Mouse (Mus musculus) right cerebral cortex, postnatal 10 days (tissue): Measurements from ENCODE around the gene Hsh2d.

Experiments used
- DNase-seq, 2 experiments: peaks; one replicate each; pipeline ENCODE4 v3.0.0; 2021; ENCODE audit warnings: low spot score in 2 of 2

Gene Hsh2d

DNA sequence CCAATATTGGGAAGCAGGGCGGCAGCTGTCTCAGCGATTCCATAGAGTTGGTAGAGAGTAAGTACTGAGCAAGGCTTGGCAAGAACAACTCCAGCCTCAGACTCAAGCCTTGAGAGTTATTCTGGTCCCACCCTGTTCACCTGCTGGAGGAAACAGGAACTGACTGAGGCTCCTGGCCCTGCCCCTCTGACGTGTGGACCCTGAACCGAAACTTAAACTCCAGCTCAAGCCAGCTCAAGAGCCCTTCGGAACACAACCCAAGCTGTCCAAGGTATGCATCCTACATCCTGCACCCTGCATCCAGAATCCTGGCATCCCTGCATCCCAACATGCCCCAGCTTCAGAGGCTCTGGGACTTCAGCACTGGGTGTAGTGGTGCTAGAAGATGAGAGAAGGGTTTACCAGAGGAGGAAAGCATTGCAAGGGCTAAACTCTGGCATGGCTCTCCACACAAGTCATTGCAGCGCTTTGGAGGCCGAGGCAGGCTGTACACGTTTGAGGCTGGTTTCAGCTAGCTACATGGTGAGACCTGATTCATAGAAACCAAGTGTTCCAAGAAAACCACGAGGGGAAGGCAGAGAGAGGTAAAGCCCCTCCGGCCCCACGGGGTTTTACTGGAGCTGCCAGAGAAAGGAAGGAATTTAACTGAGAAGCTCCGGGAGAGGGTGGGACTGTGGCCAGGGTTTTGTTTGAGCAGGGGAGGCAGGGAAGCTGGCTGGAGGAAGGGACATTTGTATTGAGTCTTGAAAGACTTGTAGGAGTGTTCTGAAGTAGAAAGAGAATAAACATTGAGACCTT, at the start of gene Hsh2d:
Hsh2d (plus strand) TSS at position 222 of the 798 bp plus-strand sequence.
- DNase-seq: no peak

DNA sequence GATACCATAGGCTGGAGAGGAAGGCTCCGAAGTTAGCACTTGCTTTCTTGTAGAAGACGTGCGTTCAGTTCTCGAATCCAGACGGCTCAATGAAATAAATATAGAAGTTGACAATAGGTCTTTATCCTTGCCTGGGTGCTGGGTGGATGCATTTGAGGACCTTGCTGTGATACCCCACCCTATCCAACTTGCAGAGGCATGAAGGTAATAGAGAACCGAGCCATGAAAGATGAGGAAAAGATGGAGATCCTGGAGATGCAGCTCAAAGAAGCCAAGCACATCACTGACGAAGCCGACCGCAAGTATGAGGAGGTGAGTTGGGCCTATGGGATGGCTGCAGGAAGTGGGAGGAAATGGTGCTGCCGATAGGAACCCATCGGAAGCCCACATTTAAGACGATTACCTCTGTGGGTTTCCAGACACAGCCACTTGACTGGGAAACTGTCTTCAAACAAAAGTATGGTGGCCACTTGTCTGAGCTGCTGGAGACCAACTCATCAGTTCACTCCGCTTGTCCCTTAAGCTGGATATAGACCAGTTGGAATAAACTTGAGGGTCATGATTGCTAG, 46.1 kb upstream of the Hsh2d start:
- DNase-seq: no peak

DNA sequence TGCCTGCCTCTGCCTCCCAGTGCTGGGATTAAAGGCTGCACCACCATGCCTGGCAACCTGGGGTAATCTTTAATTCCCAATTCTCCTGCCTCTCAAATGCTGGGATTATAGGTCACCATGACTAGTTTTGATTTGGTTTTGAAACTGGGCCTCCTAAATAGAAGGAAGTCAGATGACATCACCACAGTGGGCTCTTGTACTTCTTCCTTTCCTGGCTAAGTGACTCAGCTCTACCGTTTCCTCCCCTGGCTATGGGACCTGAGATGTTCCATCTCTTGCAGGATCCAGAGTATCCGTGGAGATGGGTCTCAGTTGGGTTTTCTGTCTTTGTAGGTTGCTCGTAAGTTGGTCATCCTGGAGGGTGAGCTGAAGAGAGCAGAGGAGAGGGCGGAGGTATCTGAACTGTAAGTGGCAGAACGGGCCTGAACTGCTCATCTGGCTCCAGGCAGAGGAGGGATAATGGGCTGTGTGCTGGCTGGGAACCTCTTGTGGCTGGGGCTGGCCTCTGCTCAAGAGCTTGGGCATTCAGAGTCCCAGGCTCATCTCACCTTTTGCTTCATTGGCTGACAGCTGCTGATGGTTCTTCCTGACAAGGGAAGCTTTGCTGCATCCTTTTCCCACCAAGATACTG, 45.0 kb upstream of the Hsh2d start:
- DNase-seq: no peak

DNA sequence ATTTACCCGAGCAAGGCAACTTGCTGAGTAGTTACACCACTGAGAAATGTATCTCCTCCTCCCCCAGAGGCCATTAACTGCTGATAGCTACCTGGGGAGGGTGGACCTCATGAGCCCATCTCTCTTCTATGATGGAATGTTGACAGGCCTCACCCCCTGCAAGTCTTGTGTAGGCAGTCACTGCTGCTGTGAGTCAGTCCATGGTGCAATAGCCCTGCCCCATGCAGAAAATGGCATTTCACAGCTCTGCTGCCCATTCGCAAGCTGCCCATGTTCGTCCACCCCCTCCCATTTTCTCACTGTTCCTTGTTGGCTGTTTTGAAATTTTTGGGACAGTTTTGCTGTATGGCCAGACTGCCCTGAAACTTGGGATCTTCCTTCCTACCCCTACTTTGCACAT, 43.9 kb upstream of the Hsh2d start:
- DNase-seq: no peak

DNA sequence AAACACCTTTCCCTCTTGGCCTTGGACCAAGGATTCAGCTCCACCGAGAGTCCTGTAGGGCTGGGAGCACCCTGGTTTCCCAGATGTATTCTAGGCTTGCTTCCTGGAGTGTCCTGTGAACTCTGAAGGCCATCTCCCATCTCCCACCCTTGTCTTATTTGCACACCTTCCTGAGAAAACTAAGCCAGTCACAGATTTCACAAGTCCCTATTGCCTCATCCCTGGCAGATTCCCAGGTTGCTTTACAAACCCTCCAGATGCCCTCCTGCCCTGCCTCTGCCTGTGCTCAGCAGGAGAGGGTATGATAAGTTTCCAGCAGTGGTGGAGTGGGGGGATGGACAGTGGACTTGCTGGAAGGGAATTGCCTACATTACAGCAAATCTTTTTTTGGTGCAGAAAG, 43.4 kb upstream of the Hsh2d start:
- no peak for DNase-seq

DNA sequence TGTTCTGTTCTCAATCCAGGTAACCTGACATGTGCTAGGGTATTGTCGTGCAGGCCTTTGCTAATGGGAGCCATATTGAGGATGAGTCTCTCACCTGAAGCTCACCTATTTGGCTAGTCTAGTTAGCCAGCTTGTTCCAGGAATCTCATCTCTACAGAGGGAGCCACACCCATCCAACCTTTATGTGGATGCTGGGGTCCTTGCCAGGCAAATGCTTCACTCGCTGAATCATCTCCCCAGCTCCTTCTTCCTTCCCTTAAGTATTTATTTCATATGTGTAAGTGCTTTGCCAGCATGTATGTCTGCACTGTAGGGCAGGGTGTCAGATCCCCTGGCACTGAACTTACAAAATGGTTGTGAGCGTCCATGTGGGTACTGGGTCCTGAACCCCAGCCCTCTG, 42.9 kb upstream of the Hsh2d start:
- DNase-seq: no peak

DNA sequence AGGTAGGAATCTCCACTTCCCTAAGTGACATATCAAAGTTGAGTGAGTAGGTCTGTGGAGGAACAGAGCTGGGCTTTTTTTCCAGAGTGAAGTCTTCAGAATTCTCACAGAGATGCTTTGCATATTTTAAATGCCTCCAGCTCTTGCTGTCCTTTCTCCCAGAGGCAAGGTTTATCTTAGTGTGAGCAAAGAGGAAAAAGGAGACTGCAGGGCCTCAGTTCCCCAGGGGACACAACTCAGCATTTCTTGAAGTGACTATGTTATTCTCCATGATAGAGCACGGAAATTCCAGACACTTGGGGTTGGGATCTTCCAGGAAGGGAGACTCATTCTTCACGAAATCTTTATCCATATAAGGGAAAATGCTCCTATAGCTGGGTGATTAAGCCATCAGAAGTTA, 42.2 kb upstream of the Hsh2d start:
- DNase-seq: no peak

DNA sequence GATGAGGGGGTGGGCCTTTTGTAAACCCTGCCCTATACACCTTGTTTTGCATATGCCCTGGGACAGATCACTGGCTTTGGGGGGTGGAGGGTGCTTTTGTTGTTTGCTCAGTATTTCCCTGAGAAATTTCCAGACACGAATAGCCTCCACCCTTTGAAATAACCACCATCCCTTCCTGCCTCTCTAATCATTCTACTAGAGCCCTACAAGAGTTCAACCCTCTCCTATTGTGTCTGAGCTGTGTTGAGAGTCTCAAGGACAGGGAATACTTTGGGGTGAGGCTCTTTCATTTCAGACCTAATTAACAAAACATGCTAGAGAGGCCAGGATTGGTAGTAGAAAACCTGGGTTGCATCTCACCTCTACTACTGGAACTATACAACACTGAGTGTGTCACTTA, 40.4 kb upstream of the Hsh2d start:
- no peak for DNase-seq

DNA sequence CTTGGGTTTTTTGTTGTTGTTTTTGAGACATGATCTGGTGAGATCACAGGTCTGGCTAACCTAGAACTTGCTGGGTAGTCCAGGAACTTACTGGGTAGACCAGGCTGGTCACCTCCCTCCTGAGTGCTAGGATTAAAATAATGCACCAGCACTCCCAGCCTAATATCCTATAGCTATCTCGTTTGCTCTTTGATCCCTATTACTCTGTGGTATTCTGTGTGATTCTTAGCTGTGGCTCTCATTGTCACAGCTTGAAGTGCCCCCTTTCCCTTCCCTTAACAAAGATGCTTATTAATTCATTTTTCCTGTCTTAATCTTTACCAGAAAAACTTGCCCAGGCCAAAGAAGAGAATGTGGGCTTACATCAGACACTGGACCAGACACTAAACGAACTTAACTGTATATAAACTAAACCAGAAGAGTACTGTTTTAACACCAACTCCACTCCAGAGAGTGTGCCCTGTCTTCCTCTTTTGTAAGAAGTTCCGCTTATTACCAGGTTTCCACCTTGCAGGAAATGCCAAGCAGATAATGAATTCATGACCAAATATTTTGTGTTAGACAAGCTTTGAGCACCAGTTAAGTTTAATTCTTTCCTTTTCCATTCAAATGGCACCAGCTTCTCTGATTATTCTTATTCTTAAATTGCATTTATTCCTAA, 37.9 kb upstream of the Hsh2d start:
- no peak for DNase-seq

DNA sequence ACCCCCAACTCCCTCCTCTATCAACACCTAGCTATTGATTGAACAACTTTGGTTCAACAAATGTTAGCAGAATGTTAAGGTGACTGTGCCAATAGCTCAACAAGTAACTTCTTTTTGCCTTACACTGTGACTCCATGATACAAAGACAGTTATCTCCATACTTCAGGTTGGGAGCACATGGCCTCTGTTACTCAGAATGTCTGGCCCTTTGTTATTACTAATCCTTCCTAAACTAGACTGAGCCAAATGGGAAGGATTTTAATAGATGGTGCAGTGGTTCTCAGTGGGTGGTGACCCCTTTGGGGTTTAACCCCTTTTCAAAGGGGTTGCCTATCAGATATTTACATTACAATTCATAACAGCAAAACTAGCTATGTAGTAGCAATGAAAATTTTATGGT, 36.1 kb upstream of the Hsh2d start:
- DNase-seq: no peak

DNA sequence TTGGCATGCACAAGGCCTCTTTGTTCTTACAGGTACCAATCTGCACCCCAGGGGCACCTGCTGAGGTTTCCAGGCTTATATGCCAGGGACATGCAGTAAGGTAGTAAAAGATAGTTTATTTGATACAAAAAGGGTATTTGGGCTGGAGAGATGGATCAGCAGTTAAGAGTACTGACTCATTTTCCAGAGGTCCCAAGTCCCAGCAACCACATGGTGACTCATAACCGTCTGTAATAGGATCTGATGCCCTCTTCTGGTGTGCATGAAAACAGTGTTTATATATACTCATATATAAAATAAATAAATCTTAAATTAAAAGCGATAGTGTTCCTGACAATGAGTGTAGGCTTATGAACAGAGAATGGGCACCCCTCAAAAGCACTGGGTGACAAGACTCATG, 31.3 kb upstream of the Hsh2d start:
- DNase-seq: no peak

DNA sequence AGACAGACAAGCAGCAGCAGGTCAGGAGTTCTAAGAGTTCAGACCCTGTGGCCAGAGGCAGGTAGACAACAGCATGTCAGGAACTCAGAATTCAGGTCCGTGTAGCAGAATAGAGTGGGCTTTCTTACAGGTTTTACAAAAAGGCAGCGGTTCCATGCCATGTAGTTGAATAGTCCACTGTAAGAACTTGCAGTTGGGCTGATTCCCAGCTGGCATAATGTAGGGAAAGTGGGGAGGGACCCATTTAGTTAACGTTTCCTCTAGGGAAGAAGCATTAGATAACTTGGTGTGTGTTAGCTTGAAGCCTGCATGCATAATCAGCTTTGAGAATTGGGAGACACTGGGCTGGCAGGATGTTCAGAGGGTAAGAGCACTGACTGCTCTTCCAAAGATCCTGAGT, 30.7 kb upstream of the Hsh2d start:
- no peak for DNase-seq

DNA sequence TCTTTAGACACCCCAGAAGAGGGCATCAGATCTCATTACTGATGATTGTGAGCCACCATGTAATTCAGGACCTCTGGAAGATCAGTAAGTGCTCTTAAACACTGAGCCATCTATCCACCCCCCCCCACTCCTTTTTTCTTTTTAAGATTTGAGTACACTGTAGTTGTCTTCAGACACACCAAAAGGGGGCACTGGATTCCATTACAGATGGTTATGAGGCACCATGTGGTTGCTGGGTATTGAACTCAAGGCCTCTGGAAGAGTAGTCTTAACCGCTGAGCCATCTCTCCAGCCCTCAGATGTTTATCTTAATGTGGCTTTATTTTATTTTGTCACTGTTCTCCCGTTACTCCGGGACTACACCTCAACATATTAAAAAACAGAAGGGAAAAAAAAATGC, 29.4 kb upstream of the Hsh2d start:
- no peak for DNase-seq

DNA sequence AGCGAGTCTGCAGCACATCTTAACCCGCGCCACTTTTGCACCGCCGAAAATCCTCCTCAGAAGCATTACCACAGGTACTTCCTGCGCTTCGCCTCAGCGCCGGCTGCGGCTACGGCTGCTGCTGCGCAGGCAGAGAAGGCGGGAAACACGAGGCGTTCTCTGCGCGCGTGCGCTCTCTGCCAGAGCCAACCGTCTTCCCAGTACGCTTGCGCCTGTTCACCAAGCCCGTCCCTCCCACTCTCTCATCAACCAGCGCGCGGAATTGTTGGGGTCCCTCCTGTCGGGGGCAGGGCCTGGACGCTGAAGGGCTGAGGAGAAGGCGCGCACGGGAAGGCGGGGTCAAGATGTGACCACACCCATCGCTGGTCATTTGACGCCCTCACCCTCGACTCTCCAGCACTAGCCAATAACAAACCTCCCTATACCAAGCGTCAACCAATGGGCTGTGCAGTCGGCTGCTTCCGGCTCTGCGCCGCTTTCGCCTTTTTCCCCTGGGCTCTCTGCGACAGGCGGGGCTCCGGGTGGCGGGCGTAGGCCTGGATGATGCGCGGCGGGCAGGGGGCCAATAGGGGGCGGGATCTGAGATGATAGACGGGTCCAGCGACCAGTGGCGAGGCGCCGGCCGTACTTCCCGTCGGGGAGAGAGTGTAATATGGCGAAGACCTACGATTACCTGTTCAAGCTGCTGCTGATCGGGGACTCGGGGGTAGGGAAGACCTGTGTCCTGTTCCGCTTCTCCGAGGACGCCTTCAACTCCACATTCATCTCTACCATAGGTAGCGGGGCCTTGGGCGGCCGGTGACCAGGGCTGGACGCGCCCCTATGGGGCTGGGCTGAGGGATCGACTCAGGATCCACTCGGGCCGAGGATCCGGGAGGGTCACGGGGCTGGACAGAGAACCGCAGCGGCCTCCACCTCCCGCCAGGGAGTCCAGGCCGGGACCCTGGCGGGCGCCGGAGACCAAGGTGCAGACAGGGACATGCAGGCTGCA, 28.4 kb upstream of the Hsh2d start, which contains the start of gene Rab8a:
Rab8a (plus strand) TSS at position 494 of the 991 bp plus-strand sequence.
- DNase-seq: peak; percentile 100

DNA sequence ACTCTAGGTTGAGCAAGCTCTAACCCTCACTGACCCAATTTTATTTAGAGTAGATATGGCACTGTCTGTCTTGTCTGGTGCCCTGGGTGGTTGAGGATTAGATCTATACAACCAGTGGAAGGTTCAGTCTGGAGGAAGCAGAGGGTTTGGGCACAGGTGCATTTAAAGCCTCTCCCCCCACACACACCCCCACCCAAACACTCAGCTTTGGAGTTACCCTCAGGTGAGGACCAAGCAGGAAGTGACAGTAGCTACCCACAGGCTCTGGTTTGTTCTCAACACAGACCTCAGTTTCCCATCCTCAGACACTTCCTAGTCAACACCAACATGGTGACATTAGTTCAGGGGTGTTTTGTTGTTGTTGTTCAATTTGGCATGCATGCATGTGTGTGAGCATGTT, 26.6 kb upstream of the Hsh2d start:
- no peak for DNase-seq

DNA sequence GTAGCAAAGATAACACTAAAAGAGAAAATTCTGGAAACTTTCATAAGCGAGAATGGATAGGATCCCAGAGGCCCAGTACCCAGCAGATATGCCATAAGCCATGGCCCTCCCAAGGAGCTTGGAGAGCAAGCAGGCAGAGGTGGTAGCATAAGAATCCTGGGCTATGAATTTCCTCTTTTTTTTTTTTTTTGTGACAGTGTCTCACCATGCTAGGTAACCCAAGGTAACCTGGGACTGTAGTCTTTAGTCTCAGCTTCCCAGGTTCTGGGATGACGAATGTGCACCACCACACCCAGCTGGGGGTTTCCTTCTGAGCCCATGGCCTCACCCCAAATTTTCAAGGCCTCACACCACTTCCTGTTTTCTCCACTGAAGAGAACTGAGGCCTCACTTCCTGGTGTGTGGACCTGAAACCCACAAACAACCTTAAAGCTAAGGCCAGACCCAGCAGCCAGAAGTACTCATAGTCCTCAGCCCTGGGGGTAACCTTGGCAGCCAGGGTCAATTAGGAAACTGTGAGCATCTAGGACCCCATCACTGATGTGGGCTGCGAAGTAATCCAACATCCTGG, 20.3 kb upstream of the Hsh2d start:
- no peak for DNase-seq

DNA sequence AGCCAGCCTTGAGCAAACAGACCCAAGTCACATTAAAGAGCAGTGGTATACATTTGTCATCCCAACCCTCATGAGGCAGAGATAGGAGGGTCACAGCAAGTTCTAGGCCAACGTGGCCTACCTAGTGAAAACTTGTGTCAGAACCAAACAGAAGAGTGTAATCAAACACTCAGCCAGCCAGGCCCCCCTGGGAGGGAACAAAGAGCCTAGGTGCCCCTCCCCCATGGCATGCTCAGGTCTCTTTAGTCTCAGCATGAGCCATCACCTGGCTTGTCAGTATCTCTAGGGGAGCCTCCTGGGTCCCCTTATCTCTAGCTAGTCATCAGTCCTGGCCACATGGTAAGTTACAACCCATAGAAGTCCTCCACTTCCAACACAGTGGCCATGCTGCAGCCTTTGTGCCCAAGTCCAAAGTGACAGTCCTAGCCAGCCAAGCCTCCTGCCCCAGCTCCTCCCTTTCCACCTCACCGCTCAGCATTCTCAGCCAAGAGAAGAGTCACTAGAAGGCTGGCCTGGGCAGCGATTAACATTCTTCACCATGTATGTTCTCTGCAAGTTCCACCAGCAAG, 19.7 kb upstream of the Hsh2d start:
- no peak for DNase-seq

DNA sequence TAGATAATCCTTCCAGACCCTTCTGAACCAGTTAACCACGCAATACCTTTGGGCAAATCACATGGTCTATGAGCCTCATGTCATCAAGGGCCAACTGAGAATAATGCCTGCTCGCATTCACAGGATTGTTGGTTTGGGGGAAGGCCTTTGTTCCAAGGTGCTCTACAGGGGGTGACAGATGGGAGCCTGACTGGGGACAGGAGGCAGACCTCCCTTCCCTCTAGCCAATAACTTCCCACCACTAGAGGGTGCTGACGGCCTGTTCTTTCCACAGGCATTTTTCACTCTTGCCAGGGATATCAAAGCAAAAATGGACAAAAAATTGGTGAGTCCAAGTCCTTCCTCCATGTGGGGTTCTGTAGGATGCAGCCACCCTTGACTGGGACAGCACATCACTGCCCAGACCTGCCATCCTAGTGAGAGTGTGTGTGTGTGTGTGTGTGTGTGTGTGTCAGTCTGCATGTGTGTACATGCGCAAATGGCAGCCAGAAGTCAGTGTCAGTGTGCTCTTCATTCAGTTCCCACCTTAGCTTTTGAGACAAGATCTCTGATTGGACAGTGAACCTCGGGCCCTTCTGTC, 12.0 kb upstream of the Hsh2d start:
- peak; percentile 62 to 81 for DNase-seq

DNA sequence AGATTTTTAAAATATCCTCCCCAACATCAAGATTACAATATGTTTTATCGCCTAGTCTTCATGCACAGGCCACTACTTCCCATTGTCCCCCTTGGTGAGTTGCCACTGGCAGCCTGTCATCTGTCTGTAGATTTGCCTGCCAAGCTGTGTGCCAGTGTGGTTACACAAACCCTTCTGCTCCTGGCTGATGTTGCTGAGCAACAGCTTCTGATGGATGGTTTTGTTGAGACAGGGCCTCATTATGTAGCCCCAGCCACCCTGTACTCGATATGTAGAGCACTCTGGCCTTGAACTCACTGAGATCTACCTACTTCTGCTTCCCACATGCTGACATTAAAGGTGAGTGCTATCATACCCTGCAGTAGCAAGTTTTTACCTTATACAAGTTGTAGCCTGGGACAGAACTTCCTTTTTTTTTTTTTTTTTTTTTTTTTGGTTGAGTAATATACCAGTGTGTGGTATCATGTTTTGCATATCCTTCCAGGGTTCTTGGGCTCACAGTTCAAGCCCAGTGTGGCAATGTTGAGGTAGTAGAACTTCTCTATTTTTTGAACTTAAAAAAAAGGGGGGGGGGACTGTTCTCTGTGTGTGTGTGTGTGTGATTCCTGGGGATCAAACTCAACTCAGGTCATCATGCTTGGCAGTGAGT, 5.8 kb upstream of the Hsh2d start:
- peak; percentile 41 to 44 for DNase-seq

DNA sequence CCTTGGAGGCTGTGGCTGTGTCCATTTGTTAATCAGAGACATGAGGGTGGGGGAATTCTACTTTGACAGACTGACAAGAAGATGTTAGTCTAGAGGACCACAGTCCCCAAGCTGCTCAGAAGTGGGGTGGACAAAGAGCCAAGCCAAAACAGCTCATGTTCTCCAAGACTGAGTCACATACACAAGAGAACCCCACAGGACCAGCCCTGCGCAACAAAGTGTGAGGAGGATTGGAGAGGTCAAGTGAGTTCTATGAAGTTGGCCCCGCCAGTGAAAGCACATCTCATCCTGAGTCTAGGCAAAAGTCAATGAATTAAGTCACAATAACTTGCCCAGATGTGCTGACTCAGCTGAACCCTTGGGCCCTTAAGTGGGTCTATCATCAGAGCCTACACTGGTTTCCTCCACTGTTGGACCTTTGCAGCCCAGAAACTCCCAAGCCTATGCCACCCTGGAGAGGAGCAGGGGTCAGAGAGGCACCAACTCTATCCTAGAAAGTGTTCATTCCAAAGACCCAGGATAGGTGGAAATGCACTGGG, 1.6 kb upstream of the Hsh2d start:
- no peak for DNase-seq
